Mouse (Mus musculus): ENCODE measurements around the gene Cacna1b.

DNA sequence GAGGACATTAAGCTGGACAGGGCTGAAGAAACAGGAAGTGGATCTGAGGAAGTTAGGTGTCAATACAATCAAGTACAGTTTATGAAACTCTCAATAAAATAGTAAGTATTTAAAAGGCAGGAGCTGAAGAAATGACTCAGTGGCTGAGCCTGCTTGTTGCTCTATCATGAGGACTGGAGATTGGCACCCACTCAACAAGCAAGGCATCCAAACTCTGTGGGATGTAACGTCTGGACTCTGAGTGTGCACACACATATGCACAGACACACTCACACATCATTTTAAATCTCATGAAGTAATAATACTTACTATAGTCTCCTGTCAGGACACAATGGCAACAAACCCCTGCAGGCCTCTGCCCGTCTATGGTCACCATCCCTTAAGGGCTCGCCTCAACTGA, 44.1 kb upstream of the Cacna1b start:
- TF ChIP-seq CTCF (conservative IDR thresholded peaks at IDR 0.05; ENCODE audit: low read length) (no peak), NANOG (IDR thresholded peaks at IDR 0.05; ENCODE audit: borderline replicate concordance, low read length) (no peak), POU5F1 (IDR thresholded peaks at IDR 0.05; ENCODE audit: borderline replicate concordance, low read length) (no peak)

All from E14TG2a.4 (cell line).